Mouse (Mus musculus) thymus, adult 2 months (tissue): ENCODE data around the gene Tada2b.

ENCODE experiments used
- CTCF ChIP-seq: fragments of 200-500 bp; IDR thresholded peaks from 2 replicates; pipeline ENCODE4 v1.5.1; 2012; ENCODE audit warnings: mild to moderate bottlenecking, control low read depth, low read length, moderate library complexity, borderline replicate concordance; ENCODE audit not compliant: control insufficient read depth, poor library complexity, insufficient read depth; ENCODE audit errors: extremely low read depth
- POLR2A ChIP-seq: fragments of 200-500 bp; IDR thresholded peaks from 2 replicates; pipeline ENCODE4 v1.6.1; 2012; ENCODE audit warnings: mild to moderate bottlenecking, low read length, control low read depth, moderate library complexity; ENCODE audit not compliant: control insufficient read depth, poor library complexity, insufficient read depth; ENCODE audit errors: extremely low read depth

- TF ChIP-seq CTCF (no peak), POLR2A (no peak)
These were observed 12.9 kb downstream of the Tada2b start for GRCm38 (mm10) chr5:36471206-36471605.
